Mouse (Mus musculus): ENCODE results near the gene Htr1f. TPM values are rescaled to one million over a fixed set of nuclear protein-coding genes. Genes with fewer than 3 reads are reported as not detected.
A peak's percentile ranks its signal among the peaks of the same experiment; 100 is the strongest.

The Htr1f gene
- polyA plus RNA-seq, 1 experiment from 2014 or later = 0.38 TPM

DNA sequence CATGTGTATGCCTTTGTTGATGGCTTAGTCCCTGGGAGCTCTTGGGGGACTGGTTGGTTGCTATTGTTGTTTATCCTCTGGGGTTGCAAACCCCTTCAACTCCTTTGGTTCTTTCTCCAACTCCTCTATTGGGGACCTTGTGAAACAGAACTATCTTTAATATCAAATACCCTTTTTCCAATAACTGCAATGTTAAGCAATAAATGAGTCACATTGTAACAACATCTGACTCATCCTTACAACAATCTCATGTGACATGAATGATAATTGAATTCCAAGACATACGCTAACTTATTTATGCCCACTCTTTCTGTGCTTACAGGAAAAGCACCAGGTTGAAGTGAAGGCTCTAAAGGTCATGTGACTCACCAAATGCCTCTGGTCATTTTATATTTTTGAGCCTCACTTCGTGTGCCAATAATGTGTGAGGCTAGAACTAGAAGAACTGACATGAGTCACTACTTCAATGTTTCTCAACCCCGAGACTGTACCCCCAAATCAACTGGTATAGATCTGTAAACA is 116.3 kb downstream of the Htr1f start:
- Histone ChIP-seq H3K4me2 (ENCODE audit: low read depth, low read length) (no peak overlapping the region), H3K36me3 (ENCODE audit: control insufficient read depth, insufficient read depth, low read length) (no peaks in the 10 kb centered on the region)
- WGBS = 73% methylated on average over 3 of the region's 3 CpGs

GRCm38 (mm10) chr16:64987564-64987963 is 118.1 kb downstream of the Htr1f start:
- DNase-seq (ENCODE audit: low spot score) (no peak), ATAC-seq (ENCODE audit: low read depth) (no peak)
- H3K27me3 ChIP-seq (replicated peaks; ENCODE audit: control insufficient read depth, insufficient read depth, low read length) = no peaks in the 10 kb centered on the region
- H3K36me3 ChIP-seq (ENCODE audit: control insufficient read depth, insufficient read depth, low read length) = no peaks in the 10 kb centered on the region
- no peak overlapping the region for H3K4me3 ChIP-seq (ENCODE audit: low read depth, low read length)
- H3K4me2 ChIP-seq (ENCODE audit: low read depth, low read length) = no peak overlapping the region
- 80% methylated on average over 6 of the region's 6 CpGs for WGBS
- H3K9ac ChIP-seq (ENCODE audit: low read depth, low read length) = no peak overlapping the region
- H3K27ac ChIP-seq (replicated peaks; ENCODE audit: low read depth, low read length) = no peak overlapping the region
- H3K9me3 ChIP-seq (ENCODE audit: control insufficient read depth, low read length) = no peaks in the 10 kb centered on the region
- H3K4me1 ChIP-seq (ENCODE audit: control insufficient read depth, insufficient read depth, low read length) = no peaks in the 10 kb centered on the region

More for the DNA sequence above, 116.3 kb downstream of the Htr1f start:
- Histone ChIP-seq H3K27me3 (replicated peaks; ENCODE audit: control insufficient read depth, insufficient read depth, low read length) (no peaks in the 10 kb centered on the region), H3K9ac (ENCODE audit: low read depth, low read length) (no peak overlapping the region), H3K4me3 (ENCODE audit: low read depth, low read length) (no peak overlapping the region), H3K4me1 (ENCODE audit: control insufficient read depth, insufficient read depth, low read length) (no peaks in the 10 kb centered on the region), H3K27ac (replicated peaks; ENCODE audit: low read depth, low read length) (no peak overlapping the region), H3K9me3 (ENCODE audit: control insufficient read depth, low read length) (no peaks in the 10 kb centered on the region)
- DNase-seq (ENCODE audit: low spot score) (no peak), ATAC-seq (ENCODE audit: low read depth) (no peak)

- Histone ChIP-seq H3K27me3 (replicated peaks; ENCODE audit: control insufficient read depth, insufficient read depth, low read length) (no peaks in the 10 kb centered on the region), H3K27ac (replicated peaks; ENCODE audit: low read depth, low read length) (no peak overlapping the region), H3K4me1 (ENCODE audit: control insufficient read depth, insufficient read depth, low read length) (no peaks in the 10 kb centered on the region), H3K9me3 (ENCODE audit: control insufficient read depth, low read length) (no peaks in the 10 kb centered on the region), H3K36me3 (ENCODE audit: control insufficient read depth, insufficient read depth, low read length) (no peaks in the 10 kb centered on the region), H3K9ac (ENCODE audit: low read depth, low read length) (no peak overlapping the region), H3K4me2 (ENCODE audit: low read depth, low read length) (no peak overlapping the region), H3K4me3 (ENCODE audit: low read depth, low read length) (no peak overlapping the region)
- WGBS = 83% methylated on average over 2 of the region's 2 CpGs
- no peak for DNase-seq (ENCODE audit: low spot score)
- no peak for ATAC-seq (ENCODE audit: low read depth)
Observed at GRCm38 (mm10) chr16:64987049-64987448, 118.6 kb downstream of the Htr1f start.

DNA sequence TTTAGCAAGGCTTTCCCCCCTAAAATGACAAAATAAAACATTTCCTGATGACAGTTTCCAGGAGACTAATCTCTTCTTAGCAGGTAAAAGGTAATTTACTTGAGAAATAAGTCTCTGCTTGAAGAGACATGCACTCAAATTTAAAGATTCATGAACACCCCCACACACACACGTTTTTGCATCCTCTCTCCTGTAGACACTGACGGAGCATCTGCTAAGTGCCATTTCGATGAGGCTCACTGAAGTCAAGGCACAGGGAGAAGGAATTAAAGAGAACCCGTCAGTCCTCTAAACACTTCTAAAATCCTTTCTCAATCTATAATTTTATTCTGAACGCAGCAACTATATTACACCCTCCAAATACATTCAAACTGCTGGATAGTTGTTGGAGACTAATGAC is 131.0 kb downstream of the Htr1f start:
- 85% methylated on average over 5 of the region's 5 CpGs for WGBS
- Histone ChIP-seq H3K36me3 (ENCODE audit: control insufficient read depth, insufficient read depth, low read length) (no peaks in the 10 kb centered on the region), H3K9me3 (ENCODE audit: control insufficient read depth, low read length) (no peaks in the 10 kb centered on the region), H3K4me1 (ENCODE audit: control insufficient read depth, insufficient read depth, low read length) (no peaks in the 10 kb centered on the region), H3K27me3 (replicated peaks; ENCODE audit: control insufficient read depth, insufficient read depth, low read length) (no peaks in the 10 kb centered on the region), H3K4me3 (ENCODE audit: low read depth, low read length) (no peak overlapping the region), H3K4me2 (ENCODE audit: low read depth, low read length) (no peak overlapping the region), H3K9ac (ENCODE audit: low read depth, low read length) (no peak overlapping the region), H3K27ac (replicated peaks; ENCODE audit: low read depth, low read length) (no peak overlapping the region)
- no peak for DNase-seq (ENCODE audit: low spot score)
- ATAC-seq (ENCODE audit: low read depth) = no peak

GRCm38 (mm10) chr16:64973533-64974305 is 131.9 kb downstream of the Htr1f start:
- Histone ChIP-seq H3K27ac (replicated peaks; ENCODE audit: low read depth, low read length) (no peak overlapping the region), H3K4me2 (ENCODE audit: low read depth, low read length) (no peak overlapping the region), H3K27me3 (replicated peaks; ENCODE audit: control insufficient read depth, insufficient read depth, low read length) (no peaks in the 10 kb centered on the region), H3K9ac (ENCODE audit: low read depth, low read length) (no peak overlapping the region), H3K4me1 (ENCODE audit: control insufficient read depth, insufficient read depth, low read length) (no peaks in the 10 kb centered on the region), H3K36me3 (ENCODE audit: control insufficient read depth, insufficient read depth, low read length) (no peaks in the 10 kb centered on the region), H3K4me3 (ENCODE audit: low read depth, low read length) (no peak overlapping the region), H3K9me3 (ENCODE audit: control insufficient read depth, low read length) (no peaks in the 10 kb centered on the region)
- ATAC-seq (ENCODE audit: low read depth) (no peak), DNase-seq (ENCODE audit: low spot score) (peak; percentile 1)
- WGBS = 67% methylated on average over 4 of the region's 4 CpGs

DNA sequence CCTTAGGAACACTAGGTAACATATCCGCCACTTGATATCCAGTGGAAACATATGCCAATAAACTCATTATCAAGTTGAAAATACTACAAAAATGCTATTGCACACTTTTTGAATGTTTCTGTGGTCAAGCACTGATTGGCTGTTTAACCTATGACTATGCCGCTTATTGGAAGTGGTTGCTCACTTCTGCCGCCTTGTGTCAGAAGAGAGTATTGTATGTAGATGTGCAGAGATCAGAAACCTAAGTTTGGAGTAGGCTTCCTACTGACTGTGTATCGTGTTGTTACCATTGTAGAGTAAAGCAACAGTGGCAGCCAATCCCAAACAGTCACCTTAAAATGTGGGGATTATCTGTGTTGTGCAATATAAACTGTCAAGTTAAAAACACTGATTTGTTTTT is 144.0 kb downstream of the Htr1f start:
- H3K4me3 ChIP-seq (ENCODE audit: low read depth, low read length) = no peak overlapping the region
- H3K4me2 ChIP-seq (ENCODE audit: low read depth, low read length) = no peak overlapping the region
- H3K27me3 ChIP-seq (replicated peaks; ENCODE audit: control insufficient read depth, insufficient read depth, low read length) = no peaks in the 10 kb centered on the region
- no peak overlapping the region for H3K27ac ChIP-seq (replicated peaks; ENCODE audit: low read depth, low read length)
- no peaks in the 10 kb centered on the region for H3K4me1 ChIP-seq (ENCODE audit: control insufficient read depth, insufficient read depth, low read length)
- H3K9me3 ChIP-seq (ENCODE audit: control insufficient read depth, low read length) = no peaks in the 10 kb centered on the region
- ATAC-seq (ENCODE audit: low read depth) (no peak), DNase-seq (ENCODE audit: low spot score) (no peak)
- 90% methylated on average over 4 of the region's 4 CpGs for WGBS
- no peak overlapping the region for H3K9ac ChIP-seq (ENCODE audit: low read depth, low read length)
- H3K36me3 ChIP-seq (ENCODE audit: control insufficient read depth, insufficient read depth, low read length) = no peaks in the 10 kb centered on the region

- no peak for ATAC-seq (ENCODE audit: low read depth)
- Histone ChIP-seq H3K27ac (replicated peaks; ENCODE audit: low read depth, low read length) (no peak overlapping the region), H3K4me3 (ENCODE audit: low read depth, low read length) (no peak overlapping the region), H3K27me3 (replicated peaks; ENCODE audit: control insufficient read depth, insufficient read depth, low read length) (no peaks in the 10 kb centered on the region), H3K4me1 (ENCODE audit: control insufficient read depth, insufficient read depth, low read length) (no peaks in the 10 kb centered on the region), H3K36me3 (ENCODE audit: control insufficient read depth, insufficient read depth, low read length) (no peaks in the 10 kb centered on the region), H3K9me3 (ENCODE audit: control insufficient read depth, low read length) (no peaks in the 10 kb centered on the region), H3K4me2 (ENCODE audit: low read depth, low read length) (no peak overlapping the region), H3K9ac (ENCODE audit: low read depth, low read length) (no peak overlapping the region)
- 81% methylated on average over 5 of the region's 5 CpGs for WGBS
- no peak for DNase-seq (ENCODE audit: low spot score)
Observed at GRCm38 (mm10) chr16:64941646-64942195, 163.9 kb downstream of the Htr1f start.

DNA sequence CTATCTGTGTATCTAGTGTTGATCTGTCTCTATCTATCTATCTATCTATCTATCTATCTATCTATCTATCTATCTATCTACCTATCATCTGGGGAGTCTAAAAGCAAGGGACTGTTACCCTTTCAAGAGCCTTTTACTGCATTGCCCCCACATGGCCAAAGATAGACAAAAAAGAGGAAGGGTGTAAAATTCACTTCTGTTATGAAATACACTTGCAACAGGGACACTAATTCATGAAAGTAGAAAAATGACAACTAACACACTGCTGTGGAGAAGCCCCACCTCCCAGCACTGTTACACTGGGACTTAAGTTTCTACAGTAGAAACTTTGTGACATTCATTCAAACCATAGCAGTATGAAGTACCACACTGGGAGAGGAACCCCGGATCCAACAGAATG is 170.9 kb downstream of the Htr1f start:
- Histone ChIP-seq H3K4me1 (ENCODE audit: control insufficient read depth, insufficient read depth, low read length) (no peaks in the 10 kb centered on the region), H3K9me3 (ENCODE audit: control insufficient read depth, low read length) (no peaks in the 10 kb centered on the region), H3K4me3 (ENCODE audit: low read depth, low read length) (no peak overlapping the region), H3K27ac (replicated peaks; ENCODE audit: low read depth, low read length) (no peak overlapping the region), H3K27me3 (replicated peaks; ENCODE audit: control insufficient read depth, insufficient read depth, low read length) (no peaks in the 10 kb centered on the region), H3K9ac (ENCODE audit: low read depth, low read length) (no peak overlapping the region), H3K36me3 (ENCODE audit: control insufficient read depth, insufficient read depth, low read length) (no peaks in the 10 kb centered on the region), H3K4me2 (ENCODE audit: low read depth, low read length) (no peak overlapping the region)
- ATAC-seq (ENCODE audit: low read depth) (no peak), DNase-seq (ENCODE audit: low spot score) (no peak)
- 91% methylated on average over 1 of the region's 1 CpGs for WGBS

DNA sequence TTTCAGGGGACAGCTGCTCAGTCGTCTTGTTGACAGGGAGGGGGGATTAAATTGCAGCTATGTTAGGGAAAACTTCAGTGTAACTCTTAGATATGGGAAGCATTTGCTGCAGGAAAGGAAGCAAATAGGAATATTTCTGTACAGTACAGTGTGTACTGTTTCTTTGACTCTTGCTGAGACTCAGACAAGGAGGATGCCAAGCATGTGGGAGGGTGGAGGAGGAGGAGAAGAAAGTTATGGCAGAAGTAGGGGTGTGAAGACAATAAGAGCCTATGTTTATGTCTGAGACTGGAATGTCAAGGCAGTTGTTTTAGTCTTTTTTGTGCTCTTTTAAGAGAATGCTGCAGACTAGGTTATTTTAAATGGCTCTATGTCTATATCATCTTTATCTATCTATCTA is 171.6 kb downstream of the Htr1f start:
- H3K9me3 ChIP-seq (ENCODE audit: control insufficient read depth, low read length) = no peaks in the 10 kb centered on the region
- H3K27me3 ChIP-seq (replicated peaks; ENCODE audit: control insufficient read depth, insufficient read depth, low read length) = no peaks in the 10 kb centered on the region
- H3K9ac ChIP-seq (ENCODE audit: low read depth, low read length) = no peak overlapping the region
- no peak overlapping the region for H3K4me3 ChIP-seq (ENCODE audit: low read depth, low read length)
- 59% methylated on average over 1 of the region's 1 CpGs for WGBS
- no peaks in the 10 kb centered on the region for H3K4me1 ChIP-seq (ENCODE audit: control insufficient read depth, insufficient read depth, low read length)
- DNase-seq (ENCODE audit: low spot score) (no peak), ATAC-seq (ENCODE audit: low read depth) (no peak)
- no peak overlapping the region for H3K4me2 ChIP-seq (ENCODE audit: low read depth, low read length)
- H3K36me3 ChIP-seq (ENCODE audit: control insufficient read depth, insufficient read depth, low read length) = no peaks in the 10 kb centered on the region
- H3K27ac ChIP-seq (replicated peaks; ENCODE audit: low read depth, low read length) = no peak overlapping the region

Measured in embryonic facial prominence, embryonic 14.5 days (tissue).